Mouse (Mus musculus) heart, adult 2 months (tissue): Measurements from ENCODE around the gene Vmn2r7. TPM values are rescaled to one million over a fixed set of nuclear protein-coding genes. Genes with fewer than 3 reads are reported as not detected.
A peak's percentile ranks its signal among the peaks of the same experiment; 100 is the strongest.
"Not testable (repeated sequence)": the region's sequence is repeated elsewhere in the genome, so short reads cannot be mapped to it uniquely, and the experiment has no call there.

Experiments used
- DNase-seq, 2 experiments: peaks; one replicate each; pipeline ENCODE4 v3.0.0; 2021
- H3K27ac ChIP-seq: fragments of 200-600 bp; 2 replicates; pipeline ENCODE4 v1.8.1; 2022
- H3K27me3 ChIP-seq: fragments of 200-500 bp; 2 replicates; pipeline ENCODE4 v1.6.1; 2012; ENCODE audit warnings: mild to moderate bottlenecking, low read length, inconsistent platforms, mixed read lengths; ENCODE audit not compliant: control insufficient read depth, insufficient read depth
- H3K36me3 ChIP-seq: fragments of 200-500 bp; 2 replicates; pipeline ENCODE4 v1.6.1; 2012; ENCODE audit warnings: low read length, inconsistent platforms; ENCODE audit not compliant: control insufficient read depth, insufficient read depth
- H3K4me1 ChIP-seq: fragments of 200-500 bp; 2 replicates; pipeline ENCODE4 v1.6.1; 2011; ENCODE audit warnings: low read length; ENCODE audit not compliant: control insufficient read depth, insufficient read depth
- H3K4me3 ChIP-seq: fragments of 200-600 bp; 2 replicates; pipeline ENCODE4 v1.8.1; 2022
- H3K79me2 ChIP-seq: fragments of 200-500 bp; replicated peaks from 2 replicates; pipeline ENCODE4 v1.6.1; 2012; ENCODE audit warnings: mild to moderate bottlenecking, inconsistent platforms, low read length, moderate library complexity, mixed read lengths; ENCODE audit not compliant: control insufficient read depth, insufficient read depth
- H3K9ac ChIP-seq: fragments of 200-500 bp; 2 replicates; pipeline ENCODE4 v1.6.1; 2012; ENCODE audit warnings: low read depth, mild to moderate bottlenecking, control low read depth, inconsistent platforms, low read length, mixed read lengths
- CTCF ChIP-seq: fragments of 200-600 bp; IDR thresholded peaks from 2 replicates; pipeline ENCODE4 v1.8.1; 2022; ENCODE audit warnings: antibody characterized with exemption, mild to moderate bottlenecking, moderate library complexity
- EP300 ChIP-seq: fragments of 200-500 bp; IDR thresholded peaks from 2 replicates; pipeline ENCODE4 v1.6.1; 2011; ENCODE audit warnings: low read depth, low read length, control low read depth; ENCODE audit not compliant: insufficient read depth
- POLR2A ChIP-seq: fragments of 200-500 bp; IDR thresholded peaks from 2 replicates; pipeline ENCODE4 v1.6.1; 2011; ENCODE audit warnings: mild to moderate bottlenecking, low read depth, low read length, control low read depth; ENCODE audit not compliant: insufficient read depth
- WGBS: fragments of 180-500 bp; shearing (Covaris S2); methylation state at CpG from one replicate; pipeline ENCODE4 v1.1.7; 2018; 5-methylcytosine and 5-hydroxymethylcytosine counted together
- intact Hi-C: fragments of 180-260 bp; cut with DNase I; formaldehyde crosslinking; loops from one replicate; pipeline ENCODE4 v1.15.1; 2025
- long read RNA-seq: library from polyadenylated mRNA; stranded (forward); transcript quantifications from one replicate; pipeline ENCODE4 v2.0.0, GENCODE M21; 2021
- polyA plus RNA-seq: library from polyadenylated mRNA; depleted of rRNA; stranded (reverse); fragments of >200 nt; gene quantifications from 2 replicates; pipeline ENCODE4 v1.2.3, GENCODE M21; 2012; rRNA removed
- total RNA-seq, 2 experiments: library from RNA; stranded (reverse); gene quantifications; 2 replicates each; pipeline ENCODE4 v1.2.3; 2021

Vmn2r7 gene
- total RNA-seq (not detected), polyA plus RNA-seq (not detected in 2 replicates)
- long read RNA-seq, result 0 reads

GRCm38 (mm10) chr3:64844665-64845064, at the start of gene Vmn2r7:
Gene Vmn2r7, minus strand, starts transcription at chr3:64844765.
- 79% methylated on average over 3 of the region's 3 CpGs for WGBS
- H3K9ac ChIP-seq, H3K27me3 ChIP-seq, DNase-seq, intact Hi-C loops, H3K4me1 ChIP-seq, H3K36me3 ChIP-seq, H3K79me2 ChIP-seq, H3K4me3 ChIP-seq, H3K27ac ChIP-seq: not testable (repeated sequence)

DNA sequence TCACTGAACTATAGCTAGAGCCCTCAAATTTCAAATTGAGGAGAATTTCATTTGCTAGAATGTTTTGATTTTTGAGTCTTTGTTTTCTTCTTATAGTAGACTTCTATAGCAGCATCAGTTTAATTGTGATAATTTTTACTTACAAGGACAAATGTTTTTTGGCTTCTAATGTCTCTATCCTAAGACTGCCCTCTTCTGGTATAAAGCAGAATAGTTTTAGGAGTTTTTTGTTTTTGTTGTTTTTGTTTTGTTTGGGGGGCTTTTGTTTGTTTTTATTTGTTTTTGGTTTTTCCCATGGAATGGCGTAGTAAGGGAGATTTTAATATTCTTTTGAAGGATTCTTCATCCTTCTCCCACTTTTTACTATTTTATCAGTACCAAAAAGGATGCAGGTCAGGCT, 45.2 kb upstream of the Vmn2r7 start:
- TF ChIP-seq POLR2A (no peak), EP300 (no peak), CTCF (peak; percentile 48)
- Histone ChIP-seq H3K4me3 (no peak overlapping the region), H3K27me3 (no peaks in the 10 kb centered on the region), H3K4me1 (no peaks in the 10 kb centered on the region), H3K9ac (no peak overlapping the region), H3K27ac (no peak overlapping the region), H3K79me2 (no peaks in the 10 kb centered on the region), H3K36me3 (no peaks in the 10 kb centered on the region)
- no peak for DNase-seq
- intact Hi-C loops, result no loop called here
- 54% methylated on average over 1 of the region's 1 CpGs for WGBS

DNA sequence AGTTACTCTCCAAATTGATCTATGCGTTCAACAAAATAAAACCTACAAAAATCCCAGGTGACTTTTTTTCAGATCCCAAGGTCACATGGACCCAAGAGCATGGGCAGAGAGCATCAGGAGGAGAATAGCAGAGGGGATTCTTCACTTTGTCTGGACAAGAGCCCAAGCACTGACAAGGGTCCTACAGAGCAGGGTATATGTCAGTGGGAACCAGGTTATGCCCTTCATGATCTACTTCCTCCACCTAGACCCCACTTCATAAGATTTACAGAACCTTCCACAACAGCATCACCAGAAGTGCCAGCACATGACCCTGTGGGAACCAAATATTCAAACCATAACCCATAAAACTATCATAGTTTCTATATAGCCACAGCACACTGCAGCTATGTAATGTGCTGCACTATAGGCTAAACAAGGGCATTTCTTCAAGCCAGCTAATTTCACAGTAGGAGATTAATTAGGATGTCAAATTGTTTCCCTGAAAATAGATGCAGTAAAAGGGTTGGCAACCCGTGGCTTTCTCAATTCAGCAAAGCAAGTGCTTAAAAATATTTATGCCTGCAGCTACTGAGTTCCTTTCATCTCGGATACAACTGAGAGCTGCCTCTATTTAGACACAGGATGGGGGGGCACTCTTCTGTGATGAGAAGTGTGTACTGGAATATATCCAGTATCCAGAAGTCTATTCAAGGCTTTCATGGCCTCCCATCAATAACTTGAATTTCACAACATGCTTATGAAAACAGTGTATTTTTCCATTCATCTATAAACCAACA, 33.8 kb upstream of the Vmn2r7 start:
- no peaks in the 10 kb centered on the region for H3K36me3 ChIP-seq
- H3K4me3 ChIP-seq, result no peak overlapping the region
- H3K27ac ChIP-seq, result no peak overlapping the region
- WGBS, result 59% methylated on average over 3 of the region's 3 CpGs
- DNase-seq, result no peak
- no peaks in the 10 kb centered on the region for H3K79me2 ChIP-seq
- no peak overlapping the region for H3K9ac ChIP-seq
- no peaks in the 10 kb centered on the region for H3K4me1 ChIP-seq
- no peaks in the 10 kb centered on the region for H3K27me3 ChIP-seq
- TF ChIP-seq POLR2A (no peak), CTCF (no peak), EP300 (no peak)
- intact Hi-C loops, result no loop called here

DNA sequence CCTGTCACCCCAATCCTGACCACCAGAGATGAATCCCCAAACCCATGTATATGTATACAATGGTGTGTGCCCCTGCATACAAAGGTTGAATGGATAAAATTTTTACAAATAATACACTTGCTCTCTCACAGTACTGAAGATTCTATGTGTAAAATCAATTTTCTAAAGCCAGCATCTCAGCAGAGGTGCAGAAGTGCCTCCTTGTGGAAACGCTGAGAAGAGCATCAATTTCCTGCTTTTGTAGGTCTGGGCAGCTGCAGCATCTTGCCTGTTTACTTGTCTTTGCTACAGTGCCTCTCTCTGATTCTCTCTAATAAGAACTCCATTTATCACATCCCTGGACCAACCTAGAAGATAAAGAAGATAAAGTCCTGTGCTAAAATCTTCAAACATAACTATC, 32.1 kb upstream of the Vmn2r7 start:
- Histone ChIP-seq H3K4me1 (no peaks in the 10 kb centered on the region), H3K4me3 (no peak overlapping the region), H3K27ac (no peak overlapping the region), H3K79me2 (no peaks in the 10 kb centered on the region), H3K36me3 (no peaks in the 10 kb centered on the region), H3K9ac (no peak overlapping the region), H3K27me3 (no peaks in the 10 kb centered on the region)
- DNase-seq, result no peak
- TF ChIP-seq EP300 (no peak), CTCF (no peak), POLR2A (no peak)
- 41% methylated on average over 1 of the region's 1 CpGs for WGBS
- intact Hi-C loops, result no loop called here

- no peaks in the 10 kb centered on the region for H3K4me1 ChIP-seq
- DNase-seq, result no peak
- no peak for TF ChIP-seq EP300
- no peak for TF ChIP-seq POLR2A
- TF ChIP-seq CTCF, result no peak
- H3K27ac ChIP-seq, result no peak overlapping the region
- no peaks in the 10 kb centered on the region for H3K79me2 ChIP-seq
- intact Hi-C loops, result no loop called here
- 89% methylated on average over 2 of the region's 2 CpGs for WGBS
- H3K9ac ChIP-seq, result no peak overlapping the region
- H3K36me3 ChIP-seq, result no peaks in the 10 kb centered on the region
- H3K27me3 ChIP-seq, result no peaks in the 10 kb centered on the region
- no peak overlapping the region for H3K4me3 ChIP-seq
Observed at GRCm38 (mm10) chr3:64842881-64843280, 1.7 kb downstream of the Vmn2r7 start.

GRCm38 (mm10) chr3:64842299-64842698, 2.3 kb downstream of the Vmn2r7 start:
- no peak overlapping the region for H3K4me3 ChIP-seq
- H3K4me1 ChIP-seq, result no peaks in the 10 kb centered on the region
- no peaks in the 10 kb centered on the region for H3K27me3 ChIP-seq
- H3K79me2 ChIP-seq, result no peaks in the 10 kb centered on the region
- intact Hi-C loops, result no loop called here
- H3K27ac ChIP-seq, result no peak overlapping the region
- no peaks in the 10 kb centered on the region for H3K36me3 ChIP-seq
- 6% methylated on average over 4 of the region's 4 CpGs for WGBS
- TF ChIP-seq POLR2A (no peak), CTCF (peak; percentile 75)
- H3K9ac ChIP-seq, result no peak overlapping the region
- DNase-seq, result peak in 1 of 2 experiments; percentile 5
